Mouse (Mus musculus) stomach, postnatal 0 days (tissue): Measurements from ENCODE around the gene Bcl2l14.

Source experiments
- CTCF ChIP-seq: IDR thresholded peaks from 2 replicates; pipeline ENCODE4 v1.5.1; 2016; ENCODE audit warnings: antibody characterized with exemption, low read depth, mild to moderate bottlenecking, moderate library complexity
- EP300 ChIP-seq: optimal IDR thresholded peaks from 2 replicates; pipeline ENCODE3; 2016; ENCODE audit warnings: antibody characterized with exemption

GRCm38 (mm10) chr6:134440023-134440422, 43.9 kb downstream of the Bcl2l14 start:
- TF ChIP-seq CTCF, result no peak
- TF ChIP-seq EP300, result no peak
